Mouse (Mus musculus): ENCODE measurements around the gene Pip4k2c. TPM values are rescaled to one million over a fixed set of nuclear protein-coding genes. Genes with fewer than 3 reads are reported as not detected.

The Pip4k2c gene
- polyA plus RNA-seq, 1 experiment from 2014 or later: 17.0 TPM

GRCm38 (mm10) chr10:127177235-127177634, 34.1 kb downstream of the Pip4k2c start:
- 15% methylated on average over 9 of the region's 9 CpGs for WGBS
- no peak overlapping the region for H3K27ac ChIP-seq (replicated peaks)
- H3K4me1 ChIP-seq: peaks cover 22% of the 10 kb centered on the region
- H3K4me3 ChIP-seq: no peak overlapping the region
- H3K9ac ChIP-seq (replicated peaks): no peak overlapping the region
- H3K36me3 ChIP-seq: no peaks in the 10 kb centered on the region
- no peaks in the 10 kb centered on the region for H3K9me3 ChIP-seq
- ATAC-seq (ENCODE audit: low FRiP score, low read depth): no peak
- H3K27me3 ChIP-seq: peaks cover 81% of the 10 kb centered on the region
- H3K4me2 ChIP-seq (replicated peaks): 0 out of 2 replicates have a peak overlapping the region, but pooled peaks have one; percentile 45

- Histone ChIP-seq H3K4me1 (peaks cover 22% of the 10 kb centered on the region), H3K9ac (replicated peaks) (no peak overlapping the region), H3K27me3 (peaks cover 81% of the 10 kb centered on the region), H3K9me3 (no peaks in the 10 kb centered on the region), H3K36me3 (no peaks in the 10 kb centered on the region), H3K27ac (replicated peaks) (no peak overlapping the region), H3K4me2 (replicated peaks) (no peak overlapping the region), H3K4me3 (no peak overlapping the region)
- ATAC-seq (ENCODE audit: low FRiP score, low read depth): no peak
- 7% methylated on average over 7 of the region's 7 CpGs for WGBS
Observed at GRCm38 (mm10) chr10:127176756-127177155, 34.6 kb downstream of the Pip4k2c start.

GRCm38 (mm10) chr10:127176228-127176627, 35.2 kb downstream of the Pip4k2c start:
- no peaks in the 10 kb centered on the region for H3K9me3 ChIP-seq
- H3K4me1 ChIP-seq: peaks cover 22% of the 10 kb centered on the region
- H3K27ac ChIP-seq (replicated peaks): no peak overlapping the region
- no peak overlapping the region for H3K4me3 ChIP-seq
- H3K27me3 ChIP-seq: peaks cover 81% of the 10 kb centered on the region
- H3K4me2 ChIP-seq (replicated peaks): no peak overlapping the region
- no peak overlapping the region for H3K9ac ChIP-seq (replicated peaks)
- no peak for ATAC-seq (ENCODE audit: low FRiP score, low read depth)
- 30% methylated on average over 3 of the region's 3 CpGs for WGBS
- no peaks in the 10 kb centered on the region for H3K36me3 ChIP-seq

GRCm38 (mm10) chr10:127174170-127174569, 37.2 kb downstream of the Pip4k2c start:
- Histone ChIP-seq H3K9me3 (no peaks in the 10 kb centered on the region), H3K27ac (replicated peaks) (no peak overlapping the region), H3K4me3 (no peak overlapping the region), H3K27me3 (peaks cover 81% of the 10 kb centered on the region), H3K4me2 (replicated peaks) (no peak overlapping the region), H3K36me3 (no peaks in the 10 kb centered on the region), H3K9ac (replicated peaks) (no peak overlapping the region), H3K4me1 (peaks cover 28% of the 10 kb centered on the region)
- no peak for ATAC-seq (ENCODE audit: low FRiP score, low read depth)
- 91% methylated on average over 7 of the region's 7 CpGs for WGBS

GRCm38 (mm10) chr10:127173148-127174065, 38.0 kb downstream of the Pip4k2c start:
- H3K27me3 ChIP-seq: peaks cover 81% of the 10 kb centered on the region
- no peak overlapping the region for H3K27ac ChIP-seq (replicated peaks)
- no peak overlapping the region for H3K4me3 ChIP-seq
- H3K4me2 ChIP-seq (replicated peaks): no peak overlapping the region
- H3K9me3 ChIP-seq: no peaks in the 10 kb centered on the region
- ATAC-seq (ENCODE audit: low FRiP score, low read depth): no peak
- 80% methylated on average over 16 of the region's 16 CpGs for WGBS
- no peaks in the 10 kb centered on the region for H3K36me3 ChIP-seq
- H3K4me1 ChIP-seq: peaks cover 24% of the 10 kb centered on the region
- H3K9ac ChIP-seq (replicated peaks): no peak overlapping the region

- Histone ChIP-seq H3K4me2 (replicated peaks) (no peak overlapping the region), H3K4me1 (peaks cover 18% of the 10 kb centered on the region), H3K4me3 (no peak overlapping the region), H3K27me3 (peaks cover 80% of the 10 kb centered on the region), H3K9ac (replicated peaks) (no peak overlapping the region), H3K27ac (replicated peaks) (no peak overlapping the region), H3K36me3 (no peaks in the 10 kb centered on the region), H3K9me3 (no peaks in the 10 kb centered on the region)
- no peak for ATAC-seq (ENCODE audit: low FRiP score, low read depth)
- WGBS: 86% methylated on average over 15 of the region's 15 CpGs
Observed at GRCm38 (mm10) chr10:127171631-127172200, 39.7 kb downstream of the Pip4k2c start.

- Histone ChIP-seq H3K27me3 (peaks cover 80% of the 10 kb centered on the region), H3K27ac (replicated peaks) (no peak overlapping the region), H3K36me3 (no peaks in the 10 kb centered on the region), H3K4me2 (replicated peaks) (peak overlapping the region; percentile 54), H3K4me3 (peak overlapping the region; percentile 32), H3K9me3 (no peaks in the 10 kb centered on the region), H3K4me1 (peaks cover 26% of the 10 kb centered on the region), H3K9ac (replicated peaks) (no peak overlapping the region)
- peak; percentile 70 for ATAC-seq (ENCODE audit: low FRiP score, low read depth)
- WGBS: 1% methylated on average over 29 of the region's 29 CpGs
Observed at GRCm38 (mm10) chr10:127170837-127171272, 40.5 kb downstream of the Pip4k2c start.

- WGBS: 2% methylated on average over 22 of the region's 22 CpGs
- Histone ChIP-seq H3K4me3 (peak overlapping the region; percentile 32), H3K27ac (replicated peaks) (no peak overlapping the region), H3K36me3 (no peaks in the 10 kb centered on the region), H3K4me1 (peaks cover 33% of the 10 kb centered on the region), H3K9ac (replicated peaks) (no peak overlapping the region), H3K27me3 (peaks cover 88% of the 10 kb centered on the region), H3K9me3 (no peaks in the 10 kb centered on the region), H3K4me2 (replicated peaks) (peak overlapping the region; percentile 54)
- ATAC-seq (ENCODE audit: low FRiP score, low read depth): no peak
Observed at GRCm38 (mm10) chr10:127170002-127170401, 41.4 kb downstream of the Pip4k2c start.

GRCm38 (mm10) chr10:127167614-127168192, 43.7 kb downstream of the Pip4k2c start:
- H3K4me2 ChIP-seq (replicated peaks): no peak overlapping the region
- peaks cover 36% of the 10 kb centered on the region for H3K4me1 ChIP-seq
- ATAC-seq (ENCODE audit: low FRiP score, low read depth): no peak
- H3K9me3 ChIP-seq: no peaks in the 10 kb centered on the region
- H3K27me3 ChIP-seq: peaks cover 86% of the 10 kb centered on the region
- no peak overlapping the region for H3K27ac ChIP-seq (replicated peaks)
- WGBS: 55% methylated on average over 10 of the region's 10 CpGs
- H3K9ac ChIP-seq (replicated peaks): no peak overlapping the region
- H3K36me3 ChIP-seq: no peaks in the 10 kb centered on the region
- no peak overlapping the region for H3K4me3 ChIP-seq

- ATAC-seq (ENCODE audit: low FRiP score, low read depth): no peak
- WGBS: 20% methylated on average over 15 of the region's 15 CpGs
- Histone ChIP-seq H3K36me3 (no peaks in the 10 kb centered on the region), H3K4me2 (replicated peaks) (peak overlapping the region; percentile 99), H3K4me3 (peak overlapping the region; percentile 63), H3K4me1 (peaks cover 36% of the 10 kb centered on the region), H3K9ac (replicated peaks) (peak overlapping the region; percentile 81), H3K27ac (replicated peaks) (0 out of 2 replicates have a peak overlapping the region, but pooled peaks have one; percentile 69), H3K27me3 (peaks cover 82% of the 10 kb centered on the region), H3K9me3 (no peaks in the 10 kb centered on the region)
Observed at GRCm38 (mm10) chr10:127166771-127167613, 44.4 kb downstream of the Pip4k2c start.

GRCm38 (mm10) chr10:127166404-127166715, 45.0 kb downstream of the Pip4k2c start:
- Histone ChIP-seq H3K27ac (replicated peaks) (peak overlapping the region; percentile 69; the same call in 1 of the 2 replicates), H3K4me3 (peak overlapping the region; percentile 63), H3K9ac (replicated peaks) (peak overlapping the region; percentile 81), H3K27me3 (peaks cover 75% of the 10 kb centered on the region), H3K4me2 (replicated peaks) (peak overlapping the region; percentile 99), H3K36me3 (no peaks in the 10 kb centered on the region), H3K4me1 (peaks cover 36% of the 10 kb centered on the region), H3K9me3 (no peaks in the 10 kb centered on the region)
- ATAC-seq (ENCODE audit: low FRiP score, low read depth): no peak
- WGBS: 3% methylated on average over 11 of the region's 11 CpGs
